Mouse (Mus musculus) embryonic facial prominence, embryonic 10.5 days (tissue): Measurements from ENCODE around the gene Olfr460. TPM values are rescaled to one million over a fixed set of nuclear protein-coding genes. Genes with fewer than 3 reads are reported as not detected.
"Not testable (repeated sequence)": the region's sequence is repeated elsewhere in the genome, so short reads cannot be mapped to it uniquely, and the experiment has no call there.

ENCODE experiments used
- DNase-seq: peaks from one replicate; pipeline ENCODE4 v3.0.0-alpha.2; 2017; ENCODE audit warnings: low spot score
- H3K27ac ChIP-seq: fragments of 300-500 bp; sonication (generic); replicated peaks from 2 replicates; pipeline ENCODE4 v1.5.1; 2016; ENCODE audit warnings: mild to moderate bottlenecking
- H3K27me3 ChIP-seq: fragments of 300-500 bp; sonication (generic); replicated peaks from 2 replicates; pipeline ENCODE4 v1.6.1; 2016; ENCODE audit warnings: low read depth, mild to moderate bottlenecking; ENCODE audit not compliant: poor library complexity, severe bottlenecking
- H3K36me3 ChIP-seq: fragments of 300-500 bp; sonication (generic); replicated peaks from 2 replicates; pipeline ENCODE4 v1.6.1; 2016; ENCODE audit warnings: mild to moderate bottlenecking, moderate library complexity
- H3K4me1 ChIP-seq: fragments of 300-500 bp; sonication (generic); 2 replicates; pipeline ENCODE4 v1.6.1; 2016
- H3K4me3 ChIP-seq: fragments of 300-500 bp; sonication (generic); 2 replicates; pipeline ENCODE4 v1.5.1; 2016; ENCODE audit warnings: mild to moderate bottlenecking, moderate library complexity
- H3K9me3 ChIP-seq: fragments of 300-500 bp; sonication (generic); 2 replicates; pipeline ENCODE4 v1.6.1; 2016; ENCODE audit warnings: mild to moderate bottlenecking
- WGBS: fragments of 180-500 bp; shearing (Covaris S2); methylation state at CpG from one replicate; pipeline ENCODE4 v1.1.7; 2016; 5-methylcytosine and 5-hydroxymethylcytosine counted together
- polyA plus RNA-seq: library from polyadenylated mRNA; unstranded; fragments of >200 nt; fragmentation: Nextera tagmentation; extraction: Ambion mirVana; gene quantifications from 2 replicates; pipeline ENCODE4 v1.2.1, GENCODE M21; 2016

Olfr460 gene
- polyA plus RNA-seq: not detected in 2 replicates

GRCm38 (mm10) chr6:40569187-40569586, at the start of gene Olfr460:
Olfr460 (plus strand) TSS chr6:40569487.
- Histone ChIP-seq H3K36me3 (no peaks in the 10 kb centered on the region), H3K4me3 (no peak within 1 kb of the TSS), H3K27ac (no peak within 1 kb of the TSS), H3K9me3 (no peaks in the 10 kb centered on the region), H3K4me1 (no peaks in the 10 kb centered on the region), H3K27me3 (no peaks in the 10 kb centered on the region)
- no peak for DNase-seq
- 88% methylated on average over 3 of the region's 3 CpGs for WGBS

GRCm38 (mm10) chr6:40544690-40545089, 24.6 kb upstream of the Olfr460 start:
- WGBS: 85% methylated on average over 10 of the region's 10 CpGs

GRCm38 (mm10) chr6:40554950-40555349, 14.3 kb upstream of the Olfr460 start, which contains the start of gene Olfr461:
Olfr461 (minus strand) TSS chr6:40555050.
- H3K4me1 ChIP-seq: no peaks in the 10 kb centered on the region
- DNase-seq: no peak
- no peaks in the 10 kb centered on the region for H3K36me3 ChIP-seq
- no peak within 1 kb of the TSS for H3K4me3 ChIP-seq
- 77% methylated on average over 2 of the region's 2 CpGs for WGBS
- no peak within 1 kb of the TSS for H3K27ac ChIP-seq
- no peaks in the 10 kb centered on the region for H3K9me3 ChIP-seq
- no peaks in the 10 kb centered on the region for H3K27me3 ChIP-seq

More at GRCm38 (mm10) chr6:40544690-40545089, 24.6 kb upstream of the Olfr460 start:
- Histone ChIP-seq H3K36me3 (no peaks in the 10 kb centered on the region), H3K9me3 (no peaks in the 10 kb centered on the region), H3K4me3 (no peak overlapping the region), H3K4me1 (no peaks in the 10 kb centered on the region), H3K27me3 (no peaks in the 10 kb centered on the region), H3K27ac (no peak overlapping the region)
- no peak for DNase-seq

- no peaks in the 10 kb centered on the region for H3K4me1 ChIP-seq
- no peak overlapping the region for H3K4me3 ChIP-seq
- no peaks in the 10 kb centered on the region for H3K9me3 ChIP-seq
- no peaks in the 10 kb centered on the region for H3K36me3 ChIP-seq
- DNase-seq: no peak
- no peaks in the 10 kb centered on the region for H3K27me3 ChIP-seq
- 87% methylated on average over 3 of the region's 3 CpGs for WGBS
- no peak overlapping the region for H3K27ac ChIP-seq
Measured at GRCm38 (mm10) chr6:40573618-40574017, 4.3 kb downstream of the Olfr460 start.

GRCm38 (mm10) chr6:40576305-40576704, 7.0 kb downstream of the Olfr460 start:
- Histone ChIP-seq H3K27ac (no peak overlapping the region), H3K9me3 (no peaks in the 10 kb centered on the region), H3K27me3 (no peaks in the 10 kb centered on the region), H3K4me3 (no peak overlapping the region), H3K4me1 (no peaks in the 10 kb centered on the region), H3K36me3 (no peaks in the 10 kb centered on the region)
- WGBS: 78% methylated on average over 1 of the region's 1 CpGs
- DNase-seq: no peak

DNA sequence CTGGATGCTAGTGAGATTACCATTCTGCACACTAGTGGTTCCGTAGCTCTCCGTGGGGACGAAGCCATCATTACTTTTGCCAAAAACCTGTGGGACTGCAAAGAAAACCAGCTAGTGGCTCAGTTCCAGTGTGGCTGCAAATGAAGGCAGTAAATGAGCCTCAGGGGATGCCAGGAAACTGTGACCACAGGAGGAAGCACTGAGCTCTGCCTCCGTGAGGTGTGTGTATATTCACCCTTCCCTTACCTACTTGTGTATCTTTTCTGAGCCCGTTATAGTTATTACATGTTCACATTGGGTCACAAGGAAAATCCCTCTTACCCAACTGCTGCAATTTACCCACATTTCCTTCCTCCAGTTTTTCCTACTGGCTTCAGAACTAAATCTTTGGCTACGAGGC, 15.0 kb downstream of the Olfr460 start:
- DNase-seq: no peak
- 92% methylated on average over 6 of the region's 6 CpGs for WGBS
- no peak overlapping the region for H3K27ac ChIP-seq
- no peaks in the 10 kb centered on the region for H3K4me1 ChIP-seq
- H3K4me3 ChIP-seq: no peak overlapping the region
- no peaks in the 10 kb centered on the region for H3K27me3 ChIP-seq
- H3K9me3 ChIP-seq: no peaks in the 10 kb centered on the region
- no peaks in the 10 kb centered on the region for H3K36me3 ChIP-seq

- Histone ChIP-seq H3K27ac (no peak within 1 kb of the TSS), H3K4me3 (no peak within 1 kb of the TSS), H3K9me3 (no peaks in the 10 kb centered on the region), H3K4me1 (no peaks in the 10 kb centered on the region), H3K36me3 (no peaks in the 10 kb centered on the region), H3K27me3 (no peaks in the 10 kb centered on the region)
- WGBS: 83% methylated on average over 5 of the region's 5 CpGs
- DNase-seq: no peak
Measured at GRCm38 (mm10) chr6:40585645-40586044, 16.4 kb downstream of the Olfr460 start, which contains the start of gene Clec5a. Clec5a (minus strand) TSS chr6:40585821.

GRCm38 (mm10) chr6:40588346-40588745, 19.1 kb downstream of the Olfr460 start:
- no peaks in the 10 kb centered on the region for H3K36me3 ChIP-seq
- H3K27me3 ChIP-seq: no peaks in the 10 kb centered on the region
- H3K9me3 ChIP-seq: no peaks in the 10 kb centered on the region
- H3K27ac ChIP-seq: no peak overlapping the region
- no peaks in the 10 kb centered on the region for H3K4me1 ChIP-seq
- no peak overlapping the region for H3K4me3 ChIP-seq
- 89% methylated on average over 2 of the region's 2 CpGs for WGBS
- no peak for DNase-seq

DNA sequence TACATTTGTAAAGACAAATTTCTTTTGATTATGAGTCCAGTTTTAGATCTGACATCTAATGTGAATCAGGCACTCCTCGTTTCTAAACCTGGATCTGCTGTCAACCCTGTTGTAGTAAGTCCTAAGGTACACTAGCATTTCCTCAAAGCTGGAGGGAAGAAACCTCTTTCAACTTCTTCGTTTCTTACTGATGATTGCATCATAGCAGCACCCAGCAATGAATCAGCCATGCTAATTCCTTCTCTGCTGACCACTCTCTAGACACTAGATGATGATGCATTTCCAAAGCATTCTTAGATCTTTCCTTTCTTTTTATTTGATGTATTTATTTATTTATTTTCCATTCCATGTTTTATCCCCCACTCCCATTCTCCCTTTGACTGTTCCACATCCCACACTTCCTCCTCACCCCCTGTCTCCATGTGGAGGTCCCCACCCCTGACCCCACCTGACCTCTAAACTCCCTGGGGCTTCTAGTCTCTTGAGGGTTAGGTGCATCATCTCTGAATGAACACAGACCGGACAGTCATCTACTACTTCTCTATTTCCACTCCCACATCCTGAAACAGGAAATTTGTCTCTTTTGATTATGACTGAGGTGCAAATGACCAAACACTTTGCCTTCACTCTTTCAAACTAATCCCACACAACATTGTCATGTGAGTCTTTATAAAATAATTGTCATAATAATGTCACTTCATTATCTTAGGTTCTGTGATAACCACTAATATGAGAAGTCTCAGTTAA, 25.7 kb downstream of the Olfr460 start:
- WGBS: 72% methylated on average over 3 of the region's 3 CpGs
- Histone ChIP-seq H3K27me3 (no peaks in the 10 kb centered on the region), H3K4me3 (no peak overlapping the region), H3K4me1 (no peaks in the 10 kb centered on the region), H3K9me3 (no peaks in the 10 kb centered on the region), H3K36me3 (no peaks in the 10 kb centered on the region), H3K27ac (no peak overlapping the region)
- no peak for DNase-seq

GRCm38 (mm10) chr6:40598546-40598945, 29.3 kb downstream of the Olfr460 start:
- not testable (repeated sequence) for H3K27ac ChIP-seq, DNase-seq, H3K4me3 ChIP-seq, H3K36me3 ChIP-seq, H3K4me1 ChIP-seq, H3K9me3 ChIP-seq, H3K27me3 ChIP-seq
- WGBS: 34% methylated on average over 4 of the region's 4 CpGs

GRCm38 (mm10) chr6:40607431-40607830, 38.1 kb downstream of the Olfr460 start:
- Histone ChIP-seq H3K9me3 (no peaks in the 10 kb centered on the region), H3K36me3 (no peaks in the 10 kb centered on the region), H3K27ac (no peak overlapping the region), H3K4me3 (no peak overlapping the region), H3K27me3 (no peaks in the 10 kb centered on the region), H3K4me1 (no peaks in the 10 kb centered on the region)
- DNase-seq: no peak

- no peaks in the 10 kb centered on the region for H3K9me3 ChIP-seq
- DNase-seq: no peak
- no peak overlapping the region for H3K27ac ChIP-seq
- no peaks in the 10 kb centered on the region for H3K36me3 ChIP-seq
- no peaks in the 10 kb centered on the region for H3K4me1 ChIP-seq
- H3K27me3 ChIP-seq: no peaks in the 10 kb centered on the region
- 88% methylated on average over 8 of the region's 8 CpGs for WGBS
- H3K4me3 ChIP-seq: no peak overlapping the region
Measured at GRCm38 (mm10) chr6:40610244-40610643, 41.0 kb downstream of the Olfr460 start.

DNA sequence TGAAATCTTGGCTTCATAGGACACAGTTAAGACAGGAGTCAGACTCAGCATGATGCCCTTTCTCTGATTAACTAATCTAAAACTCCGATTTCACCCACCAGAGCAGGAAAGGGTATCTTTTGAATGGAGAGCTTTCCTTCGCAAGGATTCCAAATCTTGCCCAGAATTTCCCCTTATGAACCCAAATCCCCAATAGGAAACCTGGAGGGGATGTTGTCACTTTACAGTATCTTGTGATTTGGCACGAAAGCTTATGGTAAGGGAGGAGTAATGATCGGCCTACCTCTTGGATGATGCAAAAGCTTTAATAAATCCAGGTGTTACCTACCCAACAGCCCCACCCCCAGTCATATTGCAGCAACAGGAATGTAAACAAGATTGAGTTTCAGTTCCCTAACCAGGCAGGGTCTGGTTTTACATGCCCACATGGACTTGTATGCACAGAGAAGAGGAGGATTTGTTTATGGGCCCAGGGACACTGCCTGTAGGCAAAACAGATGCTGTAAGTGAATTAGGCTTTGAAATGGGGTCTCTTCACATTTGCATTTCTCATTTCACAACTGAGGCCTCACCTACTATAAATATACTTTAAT, 44.1 kb downstream of the Olfr460 start, which contains the start of gene Tas2r138:
TSS of gene Tas2r138 (minus strand) at position 51 of the 593 bp plus-strand sequence.
- Histone ChIP-seq H3K9me3 (no peaks in the 10 kb centered on the region), H3K27me3 (no peaks in the 10 kb centered on the region)
- WGBS: 88% methylated on average over 4 of the region's 4 CpGs

More for the DNA sequence above, 44.1 kb downstream of the Olfr460 start, which contains the start of gene Tas2r138:
- no peak for DNase-seq
- no peaks in the 10 kb centered on the region for H3K4me1 ChIP-seq
- H3K27ac ChIP-seq: no peak within 1 kb of the TSS
- no peak within 1 kb of the TSS for H3K4me3 ChIP-seq
- H3K36me3 ChIP-seq: no peaks in the 10 kb centered on the region
